Mouse (Mus musculus) E14TG2a.4 (cell line): ENCODE measurements at regions not wholly inside any gene's neighbourhood (a gene's known extent, or its start where the extent isn't known, plus 50 kb on each side); places are given as distances from the start of the nearest gene placed in this dataset.

ENCODE experiments used
- CTCF ChIP-seq: conservative IDR thresholded peaks from 2 replicates; pipeline ENCODE4 v1.5.1; 2014; ENCODE audit warnings: low read length
- POU5F1 ChIP-seq: IDR thresholded peaks from 2 replicates; pipeline ENCODE4 v1.6.1; 2014; ENCODE audit warnings: low read length, borderline replicate concordance

- TF ChIP-seq CTCF (no peak), POU5F1 (no peak)
Observed at GRCm38 (mm10) chrX:142504962-142505361, 114.6 kb upstream of the Acsl4 start.
